In genomic region chr19:44759531-44760118, GRCm38 (mm10) we compare ENCODE assay signal across 11 mouse cellular contexts. TPM values are rescaled to one million over a fixed set of nuclear protein-coding genes. Genes with fewer than 3 reads are reported as not detected.
DNase-seq lines count a peak whose midpoint lies in the region; ATAC-seq lines count a peak whose summit lies in the region.
"Had no signal": no experiment of that assay in that cellular context is flagged by ENCODE, and none has a peak within 500 bp of the region (broad histone marks: within the 10 kb centered on the region; RNA-seq: fewer than 3 reads in every experiment).

No protein-coding gene starts in this region.

- peaks cover 87% of the 10 kb centered on the region for H3K27me3 ChIP-seq in hindbrain, embryonic 13.5 days
- H3K27me3 ChIP-seq in limb, embryonic 10.5 days (ENCODE audit: low read depth, poor library complexity, severe bottlenecking), result peaks cover 100% of the 10 kb centered on the region

- peak overlapping the region; percentile 87 for H3K27ac ChIP-seq in hindbrain, embryonic 13.5 days
- no peak overlapping the region for H3K27ac ChIP-seq in limb, embryonic 10.5 days
- H3K27ac ChIP-seq: heart, embryonic 15.5 days; left cerebral cortex, adult 2 months had no signal

- under 1% methylated on average over 37 of the region's 37 CpGs for WGBS in hindbrain, embryonic 13.5 days
- WGBS in limb, embryonic 10.5 days, result under 1% methylated on average over 37 of the region's 37 CpGs

- peak overlapping the region; percentile 84 for H3K9ac ChIP-seq in hindbrain, embryonic 13.5 days
- H3K9ac ChIP-seq: heart, embryonic 15.5 days; liver, postnatal 0 days had no signal

- no peaks in the 10 kb centered on the region for H3K36me3 ChIP-seq in hindbrain, embryonic 13.5 days
- no peaks in the 10 kb centered on the region for H3K36me3 ChIP-seq in limb, embryonic 10.5 days
- H3K36me3 ChIP-seq: heart, embryonic 15.5 days had no signal

- no peaks in the 10 kb centered on the region for H3K9me3 ChIP-seq in hindbrain, embryonic 13.5 days
- H3K9me3 ChIP-seq in limb, embryonic 10.5 days (replicated peaks), result no peaks in the 10 kb centered on the region
- H3K9me3 ChIP-seq: heart, embryonic 15.5 days had no signal

- H3K4me2 ChIP-seq in hindbrain, embryonic 13.5 days, result peak overlapping the region; percentile 53
- H3K4me2 ChIP-seq: heart, embryonic 15.5 days had no signal

- ATAC-seq in hindbrain, embryonic 13.5 days (ENCODE audit: low FRiP score), result no peak
- ATAC-seq: liver, postnatal 0 days had no signal

- H3K4me3 ChIP-seq in hindbrain, embryonic 13.5 days, result peak overlapping the region; percentile 54
- H3K4me3 ChIP-seq in limb, embryonic 10.5 days, result 0 out of 2 replicates have a peak overlapping the region, but pooled peaks have one; percentile 7
- H3K4me3 ChIP-seq: left cerebral cortex, adult 2 months had no signal

- DNase-seq in R1 (ENCODE audit: low read depth, low spot score), result peak; percentile 63
- peak; percentile 69 for DNase-seq in embryo, embryonic 10.5 days (ENCODE audit: low spot score)
- peak; percentile 71 for DNase-seq in limb, embryonic 10.5 days (ENCODE audit: low spot score)
- no peak for DNase-seq in layer of hippocampus, postnatal 10 days (ENCODE audit: low spot score in 2 of 2)
- no peak for DNase-seq in right cerebral cortex, postnatal 14 days
- DNase-seq in frontal cortex, adult 2 months (ENCODE audit: extremely low spot score in 1 of 2, low spot score in 1 of 2), result no peak
- DNase-seq: liver, postnatal 0 days had no signal

- H3K4me1 ChIP-seq in hindbrain, embryonic 13.5 days (replicated peaks), result peaks cover 41% of the 10 kb centered on the region
- H3K4me1 ChIP-seq in limb, embryonic 10.5 days, result peaks cover 45% of the 10 kb centered on the region

RNA-seq across cellular contexts. Expression of gene Pax2, which starts 3.8 kb away (rescaled TPM):
- polyA plus RNA-seq in hindbrain, embryonic 13.5 days (2015; fragmentation: Nextera tagmentation; extraction: Ambion mirVana), result 17.1 and 17.2 TPM in 2 replicates
- polyA plus RNA-seq in limb, embryonic 10.5 days (2016; fragmentation: Nextera tagmentation; extraction: Ambion mirVana), result 0.05 and 0.20 TPM in 2 replicates
- total RNA-seq in layer of hippocampus, postnatal 10 days (2021), result under 1 TPM; 0.20 to 0.37 TPM
- polyA plus RNA-seq in frontal cortex, adult 2 months (2012; rRNA removed), result 0.06 and 0.11 TPM in 2 replicates
- total RNA-seq: MEL had no signal
- polyA plus RNA-seq: heart, embryonic 15.5 days; liver, postnatal 0 days had no signal

Comparison
In these comparisons a context has a peak if more than half of its experiments do, and no peak if none do; other contexts are left out.
1. DNase-seq: peak in R1 (single experiment), embryo, embryonic 10.5 days (single experiment) and limb, embryonic 10.5 days (single experiment); none in layer of hippocampus, postnatal 10 days (0 of 2), right cerebral cortex, postnatal 14 days (single experiment) and frontal cortex, adult 2 months (0 of 2).
2. RNA of gene Pax2, which starts 3.8 kb away (polyA plus RNA-seq): 17.1 to 17.2 TPM in hindbrain, embryonic 13.5 days; 0.05 to 0.20 TPM in limb, embryonic 10.5 days and 0.06 to 0.11 TPM in frontal cortex, adult 2 months; every median in the first group is over 10 times any median in the second.